Mouse (Mus musculus) regulatory T cell (primary cell): ENCODE measurements around the gene Cfap221.

ENCODE experiments used
- in situ Hi-C: fragments of 300-600 bp; cut with MboI, MseI; formaldehyde crosslinking; loops from one replicate; pipeline ENCODE4 v1.15.1; 2025; ENCODE audit warnings: high pct_unique_total_duplicates

The Cfap221 gene

DNA sequence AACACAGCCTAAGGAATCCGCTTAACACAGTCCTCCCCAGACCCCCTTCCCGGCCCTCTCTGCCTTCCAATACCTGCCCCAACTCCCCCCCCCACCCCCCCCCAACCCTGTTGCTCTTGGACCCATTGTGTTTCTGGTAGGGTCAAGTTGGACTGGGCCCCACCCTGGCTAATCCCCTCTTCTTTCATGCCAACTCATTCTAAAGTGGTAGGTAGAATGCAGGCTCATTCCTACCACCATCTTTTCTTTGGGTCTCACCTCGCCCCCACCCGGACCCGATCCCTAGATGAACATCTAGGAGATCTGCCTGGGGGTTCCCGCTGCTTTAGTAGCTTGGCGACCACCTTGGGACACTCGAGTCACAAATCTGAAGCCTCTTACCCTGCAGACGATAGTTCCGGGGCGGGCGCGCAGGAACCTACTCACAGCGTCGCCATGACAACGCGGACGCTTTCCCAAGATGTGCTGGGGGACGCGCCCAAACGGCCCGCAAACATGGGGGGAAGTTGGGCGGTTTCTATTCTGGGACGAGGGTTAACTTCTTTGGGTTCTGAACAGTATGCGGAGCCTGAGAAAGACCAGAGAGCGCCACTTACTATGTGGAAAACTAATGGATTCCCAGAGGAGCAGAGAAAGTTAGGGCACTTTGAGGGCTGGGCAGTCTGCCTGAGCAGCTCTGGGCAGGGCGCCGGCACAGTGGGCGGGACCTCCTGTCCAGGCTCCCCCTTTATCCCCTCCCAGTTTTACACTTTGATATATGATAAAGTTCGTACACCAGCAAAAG is at the start of gene Cfap221:
Gene Cfap221, minus strand, starts transcription at position 437 of the 784 bp plus-strand sequence.
- in situ Hi-C loops: no loop called here

DNA sequence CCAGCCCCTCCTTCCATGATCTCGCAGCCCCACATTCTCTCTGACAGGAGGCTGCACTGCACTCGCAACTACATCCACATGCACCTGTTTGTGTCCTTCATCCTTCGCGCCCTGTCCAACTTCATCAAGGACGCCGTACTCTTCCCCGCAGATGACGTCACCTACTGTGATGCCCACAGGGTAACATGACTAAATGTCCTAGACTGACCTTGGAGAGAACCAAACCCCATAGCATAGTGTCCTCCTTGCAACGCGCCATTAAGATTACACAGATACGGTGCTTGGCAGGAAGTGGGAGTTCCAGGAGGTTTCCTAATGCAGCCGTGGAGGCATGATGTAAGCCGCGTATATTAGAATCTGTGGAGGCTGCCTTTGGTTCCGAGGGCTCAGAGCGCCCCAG is 47.5 kb upstream of the Cfap221 start:
- in situ Hi-C loops: no loop called here

DNA sequence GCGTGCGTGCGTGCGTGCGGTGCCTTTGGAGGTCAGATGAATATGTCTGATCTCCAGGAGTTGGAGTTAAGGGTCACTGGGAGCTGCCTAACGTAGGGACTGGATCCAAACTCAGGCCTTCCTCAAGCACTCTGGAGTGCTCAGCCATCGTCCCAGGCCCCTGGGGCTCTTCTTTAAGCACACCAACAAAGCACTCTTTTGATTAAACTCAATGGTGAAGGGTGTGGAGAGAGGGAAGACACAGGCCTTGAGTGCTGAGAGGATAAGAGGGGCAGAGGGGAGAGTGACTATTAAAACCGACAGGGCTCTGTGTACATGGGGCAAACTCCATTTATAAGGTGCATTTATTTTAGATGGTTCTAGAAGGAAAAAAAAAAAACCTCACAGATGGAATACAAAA is 45.4 kb upstream of the Cfap221 start:
- in situ Hi-C loops: no loop called here

DNA sequence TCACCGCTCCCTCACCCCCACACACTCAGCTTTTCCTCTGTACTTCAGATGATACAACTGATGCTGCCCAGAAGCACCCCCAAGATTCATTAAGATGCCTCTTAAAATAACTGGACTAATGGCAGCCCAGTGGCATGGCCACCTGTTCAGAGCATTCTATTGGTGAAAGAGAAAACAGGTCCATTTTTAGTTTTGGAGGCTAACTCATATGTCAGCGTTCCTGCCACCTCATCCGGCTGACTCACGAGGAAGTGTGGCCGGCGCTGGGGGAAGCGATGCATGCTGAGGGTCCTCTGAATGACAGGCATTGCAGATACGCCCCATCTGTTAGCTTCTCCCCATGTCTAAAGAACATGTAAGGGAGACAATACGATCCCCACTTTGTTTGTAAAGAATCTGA is 41.6 kb upstream of the Cfap221 start:
- in situ Hi-C loops: no loop called here

DNA sequence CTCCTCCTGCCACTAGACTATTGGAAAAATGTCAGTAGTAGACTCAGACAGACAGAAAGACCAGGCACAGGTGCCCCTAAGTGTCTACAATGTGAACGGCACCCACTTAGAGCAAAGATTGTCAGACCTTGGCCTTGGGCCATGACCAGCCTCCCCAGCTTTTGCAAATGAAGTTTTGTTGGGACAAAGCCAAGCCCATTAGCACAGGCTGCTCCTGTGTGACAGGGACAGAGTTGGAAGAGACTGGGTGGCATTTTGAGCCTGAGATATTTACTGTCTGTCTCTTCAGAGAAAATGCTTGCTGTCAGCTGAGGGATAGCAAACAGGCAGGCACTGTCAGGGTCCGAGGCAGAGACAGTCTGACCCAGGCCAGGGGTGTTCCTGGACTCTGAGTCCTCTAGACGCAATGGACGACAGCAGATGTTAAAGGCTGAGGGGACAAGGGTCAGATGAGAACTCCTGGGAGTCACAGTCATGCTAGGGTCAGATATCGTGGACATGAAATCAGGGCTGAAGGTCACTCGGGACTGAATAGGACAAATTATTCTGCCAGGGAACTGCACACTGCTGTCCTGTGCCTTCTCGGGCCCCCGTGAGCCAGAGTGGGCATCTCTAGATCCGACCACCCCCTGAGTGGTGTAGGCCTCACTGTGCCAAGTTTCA is 40.1 kb upstream of the Cfap221 start:
- in situ Hi-C loops: no loop called here

DNA sequence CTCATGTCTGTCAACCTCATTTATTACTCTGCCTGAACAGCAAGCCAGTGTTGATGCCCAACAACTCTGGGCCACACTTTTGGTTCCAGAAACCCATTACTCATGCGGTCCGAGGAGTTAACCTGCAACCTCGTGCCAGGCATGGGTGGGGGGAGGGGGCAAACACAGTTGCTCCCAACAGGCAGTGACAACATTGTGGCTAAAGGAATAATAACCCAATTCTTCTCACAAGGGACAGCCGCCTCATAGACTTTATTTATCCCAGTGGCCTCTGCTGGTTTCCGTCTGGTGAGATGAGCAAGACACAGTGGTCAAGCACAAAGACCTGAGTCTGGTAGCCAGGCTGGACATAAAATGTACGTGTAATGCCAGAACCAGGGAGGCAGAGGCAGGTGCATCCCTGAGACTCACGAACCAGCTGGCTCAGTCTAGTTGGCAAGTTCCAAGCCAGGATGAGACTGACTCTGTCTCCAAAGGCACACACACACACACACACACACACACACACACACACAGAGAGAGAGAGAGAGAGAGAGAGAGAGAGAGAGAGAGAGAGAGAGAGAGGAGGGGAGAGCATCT is 38.5 kb upstream of the Cfap221 start:
- in situ Hi-C loops: no loop called here

DNA sequence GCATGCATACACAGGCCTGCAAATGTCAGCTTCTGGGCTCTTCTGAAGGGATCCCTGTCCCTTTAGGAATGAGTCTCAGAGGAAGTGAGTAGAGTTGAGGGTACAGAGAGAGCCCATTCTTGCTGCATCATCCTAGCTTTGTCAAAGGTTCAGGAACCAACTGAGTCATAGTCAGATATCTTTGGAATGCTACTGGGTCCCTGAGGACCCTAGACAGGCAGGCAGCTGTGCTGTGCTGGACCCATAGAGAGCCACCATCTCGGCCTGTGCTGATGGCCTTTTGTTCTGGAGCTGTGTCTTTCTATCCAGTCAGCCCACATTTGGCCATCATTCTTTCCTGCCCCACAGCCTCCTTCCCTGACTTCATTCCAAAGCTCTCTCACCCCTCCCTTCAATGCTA is 37.8 kb upstream of the Cfap221 start:
- in situ Hi-C loops: no loop called here

DNA sequence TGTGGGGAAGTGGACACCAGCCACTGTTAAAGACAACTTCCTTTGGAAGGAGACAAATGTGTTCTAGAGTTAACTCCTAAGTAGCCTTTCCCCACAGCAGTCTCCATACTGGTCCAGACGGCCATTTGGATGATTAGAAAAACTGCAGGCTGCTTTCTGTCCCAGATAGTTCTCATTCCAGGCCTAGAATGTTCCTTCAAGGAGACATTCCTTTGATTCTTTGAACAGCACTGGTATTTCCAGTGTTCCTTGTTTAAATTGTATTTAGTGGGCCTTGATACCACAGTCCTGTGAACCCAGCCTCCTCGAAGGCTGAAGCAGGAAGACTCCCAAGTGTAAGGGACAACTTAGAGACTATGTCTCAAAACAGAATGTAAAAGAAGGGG is 36.4 kb upstream of the Cfap221 start:
- in situ Hi-C loops: no loop called here

DNA sequence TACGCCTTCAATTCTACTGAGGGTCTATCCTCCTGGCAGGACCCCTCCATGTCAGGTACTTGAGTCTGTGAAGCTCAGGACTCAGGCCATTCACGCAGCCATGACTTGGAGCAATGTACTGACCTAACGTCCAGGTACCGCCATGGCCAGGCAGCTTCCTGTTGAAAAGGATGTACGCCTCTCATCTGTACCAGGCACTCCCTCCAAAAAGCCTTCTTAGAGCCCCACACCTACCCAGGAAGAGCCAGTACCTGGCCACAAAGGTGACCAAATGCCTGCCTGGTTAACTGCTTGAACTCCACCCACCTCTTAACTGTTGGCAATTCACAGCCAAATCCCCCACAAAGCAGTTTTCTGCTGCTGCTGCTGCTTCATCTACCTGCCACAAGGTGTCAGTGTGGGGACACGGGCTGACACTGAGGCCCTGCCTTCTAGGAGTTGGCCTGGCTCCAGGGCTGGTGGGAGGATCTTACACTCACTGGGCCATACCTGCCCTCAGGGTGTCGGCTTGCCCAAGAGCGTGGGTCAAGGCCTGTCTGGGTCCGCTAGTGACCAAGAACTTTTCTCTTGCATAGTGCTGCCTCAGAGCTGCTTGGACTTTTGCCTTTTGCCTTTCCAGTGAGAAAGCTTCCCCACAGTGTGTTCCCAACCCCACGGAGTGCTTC is 35.9 kb upstream of the Cfap221 start:
- in situ Hi-C loops: no loop called here

DNA sequence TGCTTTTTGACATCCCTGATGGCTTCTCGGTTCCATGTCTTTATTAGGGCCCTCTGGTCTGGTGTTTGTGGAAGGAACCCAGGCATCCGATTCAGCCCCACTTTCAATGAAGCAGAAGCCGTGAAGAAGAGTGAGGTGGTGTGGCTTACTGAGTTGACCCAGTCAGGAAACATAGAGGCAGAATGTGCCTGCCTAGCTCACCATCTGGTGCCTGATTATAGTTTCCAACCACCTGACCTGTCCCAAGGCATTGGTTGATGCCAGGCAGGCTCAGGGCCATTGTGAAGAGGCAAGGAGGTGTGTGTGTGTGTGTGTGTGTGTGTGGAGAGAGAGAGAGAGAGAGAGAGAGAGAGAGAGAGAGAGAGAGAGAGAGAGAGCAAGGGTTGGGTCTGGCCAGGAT is 33.4 kb upstream of the Cfap221 start:
- in situ Hi-C loops: no loop called here

DNA sequence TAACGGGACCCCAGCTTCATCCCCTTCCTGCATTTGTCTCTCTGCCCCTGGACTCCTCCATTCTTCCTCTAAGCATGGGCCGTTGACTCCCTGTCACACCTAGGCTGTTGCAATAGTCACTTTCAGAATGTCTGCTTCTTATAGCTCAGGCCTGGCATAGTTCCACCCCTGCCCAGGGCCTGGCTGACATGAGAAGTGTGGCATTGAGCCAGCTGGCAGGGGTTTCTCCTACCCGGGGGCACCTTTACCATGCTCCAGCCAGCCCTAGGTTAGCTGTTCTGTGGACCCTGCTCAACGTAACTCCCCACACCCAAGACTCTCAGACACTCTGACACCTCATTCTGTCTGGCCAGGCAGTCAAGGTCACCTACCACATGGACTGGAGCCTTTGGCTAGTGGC is 30.7 kb upstream of the Cfap221 start:
- in situ Hi-C loops: loop anchor here (5.0 kb wide), 1 partner anchor 70 kb away; no protein-coding TSS in a partner anchor

DNA sequence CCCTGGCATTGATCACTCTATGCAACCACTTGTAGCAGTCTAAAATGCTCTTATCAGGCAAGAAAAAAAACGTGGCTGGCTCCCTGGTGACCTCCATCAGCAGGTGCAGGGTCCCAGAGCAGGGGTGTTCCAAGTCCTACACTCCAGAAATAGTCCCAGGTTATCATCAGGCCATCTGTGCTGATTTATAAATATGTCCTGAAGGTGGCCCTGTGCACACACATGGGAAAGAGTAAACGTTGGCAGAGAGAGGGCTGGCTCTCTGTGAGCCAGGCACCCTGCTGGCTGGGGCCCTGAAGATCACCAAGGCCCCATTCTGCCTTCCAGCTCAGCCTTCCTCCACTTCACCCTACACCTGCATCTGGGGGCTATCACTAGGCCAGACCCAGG is 28.0 kb upstream of the Cfap221 start:
- in situ Hi-C loops: loop anchor here (5.0 kb wide), 1 partner anchor 72 kb away; no protein-coding TSS in a partner anchor

DNA sequence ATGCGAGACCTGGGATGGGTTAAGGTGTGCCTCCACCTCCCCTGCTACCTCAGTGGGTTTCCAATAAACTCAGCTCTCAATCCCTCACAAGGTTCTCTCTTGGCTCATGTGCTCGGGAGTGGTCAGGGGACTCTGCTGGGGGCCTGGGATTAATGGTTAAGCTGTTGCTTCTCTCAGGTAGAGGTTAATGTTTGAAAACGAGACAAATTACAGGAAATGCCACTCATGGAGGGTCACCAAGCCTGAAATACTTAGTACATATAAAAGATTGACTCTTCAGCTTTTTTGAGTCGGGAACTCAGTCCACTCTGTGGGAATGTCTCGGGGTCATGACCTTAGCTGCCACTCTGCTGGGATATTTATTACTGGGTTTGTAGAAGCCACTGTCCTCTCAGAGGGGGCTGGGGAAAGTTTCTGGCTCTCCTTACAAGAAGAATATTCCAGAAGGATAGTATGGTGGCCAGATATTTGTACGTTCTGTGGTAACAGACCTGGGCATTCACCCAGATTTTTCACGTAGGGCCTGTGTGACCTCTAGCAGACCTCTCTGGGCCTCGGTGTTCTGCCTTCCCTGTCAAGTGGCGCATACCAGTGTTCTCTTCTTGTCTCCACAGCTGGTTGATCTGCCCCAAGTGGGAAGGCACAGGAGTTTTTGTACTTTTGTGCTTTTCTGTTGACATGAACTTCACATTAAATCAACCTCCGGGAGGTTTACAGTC is 27.5 kb upstream of the Cfap221 start:
- in situ Hi-C loops: loop anchor here (5.0 kb wide), 1 partner anchor 73 kb away; no protein-coding TSS in a partner anchor

DNA sequence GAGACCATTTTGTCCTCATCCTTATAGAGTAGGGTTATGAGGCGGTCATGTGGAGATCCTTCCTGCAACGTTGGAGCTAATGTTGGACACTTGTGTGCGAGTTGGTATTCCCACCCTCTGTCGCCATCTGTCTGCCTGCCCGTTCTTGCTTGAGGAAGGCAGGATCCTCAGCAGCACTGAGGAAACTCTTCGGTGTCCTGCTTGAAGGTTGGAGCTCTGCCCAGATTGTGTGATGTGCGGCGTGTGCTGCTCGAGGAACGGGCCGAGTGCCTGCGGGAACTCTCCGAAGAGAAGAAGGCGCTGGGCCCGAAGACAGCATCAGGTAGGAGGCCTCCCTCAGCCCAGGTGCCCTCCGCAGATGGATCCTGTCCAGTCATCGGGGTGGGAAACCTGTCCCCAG is 24.9 kb upstream of the Cfap221 start:
- in situ Hi-C loops: no loop called here

DNA sequence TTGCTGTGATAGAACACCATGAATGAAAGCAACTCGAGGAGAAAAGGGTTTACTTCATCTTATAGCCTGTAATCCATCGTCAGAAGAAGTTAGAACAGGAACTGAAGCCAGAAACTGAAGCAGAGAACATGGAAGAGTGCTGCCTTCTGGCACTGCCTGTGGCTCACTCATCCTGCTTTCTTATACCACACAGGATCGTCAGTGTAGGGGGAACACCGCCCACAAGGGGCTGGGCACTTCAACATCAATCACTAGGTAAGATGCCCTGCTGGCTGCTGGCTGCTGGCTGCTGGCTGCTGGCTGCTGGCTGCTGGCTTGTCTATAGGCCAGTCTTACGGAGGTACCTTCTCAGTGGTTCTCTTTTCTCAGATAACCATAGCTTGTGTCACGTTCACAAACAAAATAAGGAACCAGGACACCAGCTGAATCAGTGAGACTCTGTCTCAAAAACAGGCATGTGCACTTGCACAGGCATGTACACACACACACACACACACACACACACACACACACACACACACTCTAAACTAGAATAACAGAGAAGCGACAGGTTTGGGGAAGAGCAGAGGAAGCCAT is 23.4 kb upstream of the Cfap221 start:
- in situ Hi-C loops: no loop called here

DNA sequence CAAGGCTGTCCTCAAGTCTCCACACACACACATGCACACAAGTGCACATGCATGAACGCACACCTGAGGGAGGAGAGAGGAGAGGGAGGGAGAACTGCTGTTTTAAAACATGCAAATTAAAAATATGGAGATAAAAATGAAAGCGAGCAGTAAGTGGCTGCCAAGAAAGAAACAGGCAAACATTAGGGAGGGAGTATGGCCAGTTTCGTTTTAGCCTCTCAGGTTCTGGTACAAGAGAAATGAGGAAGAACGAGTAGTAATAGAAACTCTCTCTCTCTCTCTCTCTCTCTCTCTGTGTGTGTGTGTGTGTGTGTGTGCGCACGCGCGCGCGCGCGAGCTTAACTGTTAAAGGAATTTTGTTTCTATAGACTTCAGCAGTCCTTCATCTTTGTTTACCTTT is 22.4 kb upstream of the Cfap221 start:
- in situ Hi-C loops: no loop called here

DNA sequence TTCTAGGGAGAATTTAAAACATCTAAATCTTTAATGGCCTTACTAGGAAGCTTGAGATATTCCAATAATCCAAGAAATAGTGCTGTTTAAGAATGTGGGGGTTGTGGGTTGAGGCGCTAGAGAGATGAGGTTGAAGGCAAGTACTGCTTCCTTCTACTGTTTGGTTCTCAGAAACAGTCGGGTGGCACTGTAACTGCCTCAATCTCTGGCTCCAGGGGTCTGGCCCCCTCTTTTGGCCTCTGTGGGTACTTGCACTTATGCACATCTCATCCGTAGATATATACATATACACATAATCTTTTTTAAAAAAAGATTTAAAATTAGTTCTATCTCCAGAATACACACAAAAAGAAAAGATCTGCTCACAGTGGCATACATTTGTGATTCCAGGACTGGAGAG is 21.9 kb upstream of the Cfap221 start:
- in situ Hi-C loops: no loop called here

DNA sequence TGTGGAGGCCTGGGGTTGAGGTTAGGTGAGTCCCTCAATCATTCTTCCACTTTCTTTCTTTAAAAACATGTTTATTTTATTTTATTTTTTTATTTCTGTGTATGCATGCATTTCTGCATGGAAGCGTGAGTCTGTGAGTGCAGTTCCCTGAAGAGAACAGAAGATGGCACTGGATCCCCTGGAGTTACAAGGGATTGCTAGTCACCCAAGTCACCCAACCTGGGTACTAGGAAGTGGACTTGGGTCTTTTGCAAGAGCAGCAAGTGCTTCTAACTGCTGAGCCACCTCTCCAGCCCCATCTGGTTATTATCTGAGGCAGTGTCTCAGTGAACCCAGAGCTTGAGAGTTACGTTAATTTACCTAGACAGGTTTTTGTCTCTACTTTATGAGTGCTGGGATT is 19.2 kb upstream of the Cfap221 start:
- in situ Hi-C loops: no loop called here

DNA sequence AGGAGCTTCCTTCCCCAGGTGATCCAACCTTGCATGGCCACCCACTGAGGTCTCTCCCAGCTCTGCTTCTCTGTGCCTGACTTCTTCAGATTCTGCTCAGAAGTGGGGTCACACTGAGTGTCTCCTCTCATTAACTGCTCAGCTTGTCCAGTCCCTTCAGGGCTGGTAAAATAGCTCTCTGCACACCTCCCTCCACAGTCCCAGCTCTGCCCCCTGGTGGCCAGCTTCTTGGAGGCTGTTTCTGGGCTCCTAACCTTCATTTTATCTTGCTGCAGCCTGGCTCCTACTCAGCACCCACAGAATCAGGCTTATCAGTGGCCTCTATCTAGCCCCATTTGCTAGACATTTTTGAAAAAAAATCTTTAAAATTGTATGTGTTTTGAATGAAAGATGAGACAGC is 16.1 kb upstream of the Cfap221 start:
- in situ Hi-C loops: no loop called here

DNA sequence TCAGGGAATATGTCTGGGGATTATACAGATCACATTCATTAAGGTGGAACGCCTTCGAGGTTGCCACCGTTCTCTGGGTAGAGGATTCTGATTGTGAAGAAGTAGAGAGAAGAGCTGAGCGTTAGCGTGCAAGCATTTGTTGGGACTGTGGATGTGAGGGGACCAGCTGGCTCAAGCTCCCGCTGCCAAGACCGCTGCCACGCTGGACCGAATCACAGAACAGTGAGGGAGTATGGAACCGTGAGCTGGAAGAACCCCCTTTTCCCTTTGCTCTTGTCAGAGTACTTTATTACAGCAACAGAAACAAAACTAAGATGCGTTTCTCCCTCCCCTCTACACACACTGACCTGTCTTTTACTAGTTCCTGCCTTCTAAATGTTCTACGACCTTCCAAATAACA is 15.6 kb upstream of the Cfap221 start:
- in situ Hi-C loops: no loop called here

DNA sequence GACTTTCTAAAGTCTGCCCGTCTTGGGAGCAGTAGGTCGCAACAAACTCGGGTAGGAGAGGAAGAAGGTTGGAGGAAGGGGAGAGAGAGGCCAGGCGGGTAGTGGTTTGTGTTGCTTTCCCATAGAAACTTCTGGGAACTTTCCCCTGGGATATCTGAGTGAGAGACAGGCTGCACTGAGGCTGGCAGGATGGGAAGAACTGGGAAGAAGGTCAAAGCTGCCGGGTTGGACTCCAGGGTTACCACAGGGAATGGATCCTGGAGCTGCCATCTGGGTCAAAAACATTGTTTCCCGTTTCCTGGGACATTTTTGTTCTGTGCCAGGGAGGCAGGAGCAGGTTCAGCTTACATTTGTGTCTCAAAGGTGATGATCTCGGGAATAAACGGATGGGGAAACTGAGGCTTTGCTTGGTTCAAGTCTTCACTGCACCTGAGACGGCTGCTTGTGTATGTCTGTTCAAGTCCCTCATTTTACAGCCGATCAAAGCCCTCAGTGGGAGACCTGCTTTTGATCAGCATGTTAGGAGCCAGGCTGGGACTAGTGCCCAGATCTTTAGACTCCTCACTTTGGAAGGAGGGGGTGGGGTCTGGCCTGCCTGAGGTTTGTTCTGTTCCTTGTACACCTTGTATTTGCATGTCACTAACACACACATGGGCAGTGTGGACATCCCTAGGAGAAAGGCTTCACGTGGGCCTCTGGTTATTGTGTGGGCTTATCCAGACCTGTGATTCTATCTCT is 11.0 kb upstream of the Cfap221 start:
- in situ Hi-C loops: loop anchor here (5.0 kb wide), 1 partner anchor 1121 kb away; no protein-coding TSS in a partner anchor
